In genomic region chr8:43328666-43329065, GRCm38 (mm10) we compare ENCODE assay signal across 36 mouse cellular contexts. TPM values are rescaled to one million over a fixed set of nuclear protein-coding genes. Genes with fewer than 3 reads are reported as not detected.
A peak's percentile ranks its signal among the peaks of the same experiment; 100 is the strongest.
DNase-seq lines count a peak whose midpoint lies in the region; ATAC-seq and TF ChIP-seq lines count a peak whose summit lies in the region.
"Had no signal": no experiment of that assay in that cellular context is flagged by ENCODE, and none has a peak within 500 bp of the region (broad histone marks: within the 10 kb centered on the region; RNA-seq: fewer than 3 reads in every experiment).

No protein-coding gene starts in this region.

- H3K27ac ChIP-seq in midbrain, embryonic 11.5 days (ENCODE audit: low read depth, low read length): no peak overlapping the region
- H3K27ac ChIP-seq in midbrain, embryonic 14.5 days (replicated peaks; ENCODE audit: low read depth, low read length): no peak overlapping the region
- peak overlapping the region; percentile 47; the same call in 1 of the 2 replicates for H3K27ac ChIP-seq in ES-E14 (ENCODE audit: insufficient read depth, low read depth, low read length, poor library complexity, severe bottlenecking)
- H3K27ac ChIP-seq in heart, embryonic 12.5 days (ENCODE audit: poor library complexity, severe bottlenecking): no peak overlapping the region
- H3K27ac ChIP-seq: embryonic facial prominence, embryonic 10.5 days; embryonic facial prominence, embryonic 13.5 days; forebrain, embryonic 10.5 days; forebrain, embryonic 13.5 days; heart, adult 2 months; heart, embryonic 10.5 days; hindbrain, embryonic 10.5 days; hindbrain, embryonic 13.5 days; intestine, embryonic 15.5 days had no signal

- H3K9ac ChIP-seq in midbrain, embryonic 11.5 days (ENCODE audit: low read length): no peak overlapping the region
- H3K9ac ChIP-seq in midbrain, embryonic 14.5 days (replicated peaks; ENCODE audit: low read length): no peak overlapping the region
- peak overlapping the region; percentile 3; the same call in 1 of the 2 replicates for H3K9ac ChIP-seq in ES-E14 (ENCODE audit: insufficient read depth, low read depth, low read length, poor library complexity, severe bottlenecking)
- no peak overlapping the region for H3K9ac ChIP-seq in heart, embryonic 12.5 days
- H3K9ac ChIP-seq: embryonic facial prominence, embryonic 13.5 days; forebrain, embryonic 13.5 days; hindbrain, embryonic 13.5 days; intestine, embryonic 15.5 days had no signal

- no peaks in the 10 kb centered on the region for H3K36me3 ChIP-seq in midbrain, embryonic 11.5 days (ENCODE audit: control insufficient read depth, insufficient read depth, low read length)
- H3K36me3 ChIP-seq in midbrain, embryonic 14.5 days (ENCODE audit: control insufficient read depth, insufficient read depth, low read length): no peaks in the 10 kb centered on the region
- H3K36me3 ChIP-seq in ES-E14 (ENCODE audit: control insufficient read depth, insufficient read depth, low read length, poor library complexity, severe bottlenecking): no peaks in the 10 kb centered on the region
- H3K36me3 ChIP-seq in heart, embryonic 12.5 days: no peaks in the 10 kb centered on the region
- H3K36me3 ChIP-seq: embryonic facial prominence, embryonic 10.5 days; embryonic facial prominence, embryonic 13.5 days; forebrain, embryonic 10.5 days; heart, embryonic 10.5 days; hindbrain, embryonic 10.5 days; hindbrain, embryonic 13.5 days; intestine, embryonic 15.5 days had no signal

- no peaks in the 10 kb centered on the region for H3K4me1 ChIP-seq in midbrain, embryonic 11.5 days (ENCODE audit: control insufficient read depth, insufficient read depth, low read length)
- H3K4me1 ChIP-seq in midbrain, embryonic 14.5 days (ENCODE audit: control insufficient read depth, insufficient read depth, low read length): no peaks in the 10 kb centered on the region
- peaks cover 2 to 5% of the 10 kb centered on the region in 2 experiments for H3K4me1 ChIP-seq in ES-E14 (ENCODE audit: control insufficient read depth in 2 of 2, insufficient read depth in 2 of 2, low read length in 2 of 2, poor library complexity in 1 of 2)
- H3K4me1 ChIP-seq in heart, embryonic 12.5 days (replicated peaks): no peaks in the 10 kb centered on the region
- H3K4me1 ChIP-seq: embryonic facial prominence, embryonic 10.5 days; embryonic facial prominence, embryonic 13.5 days; forebrain, embryonic 10.5 days; forebrain, embryonic 13.5 days; heart, embryonic 10.5 days; hindbrain, embryonic 10.5 days; hindbrain, embryonic 13.5 days; intestine, embryonic 15.5 days had no signal

- peak; percentile 75 for DNase-seq in midbrain, embryonic 11.5 days (ENCODE audit: low spot score, missing footprints)
- DNase-seq in midbrain, embryonic 14.5 days: no peak
- DNase-seq in A20 (ENCODE audit: low read depth, low spot score) (peak; percentile 14), ES-E14 (ENCODE audit: low read depth, low spot score) (peak; percentile 94), ZHBTc4 (ENCODE audit: low read depth, low spot score) (peak; percentile 93)
- no peak for DNase-seq in gastrocnemius, postnatal 10 days
- DNase-seq: adrenal gland, adult 8-10 months; adrenal gland, postnatal 25 days; cerebellum, adult 11-12 months; cerebellum, adult 8-10 months; cerebellum, postnatal 10 days; cerebellum, postnatal 36 days; embryo, embryonic 11 days; gastrocnemius, postnatal 14 days; heart, adult 2 months; heart, postnatal 36 days; kidney, adult 11 months had no signal

- WGBS in midbrain, embryonic 11.5 days: 77% methylated on average over 10 of the region's 10 CpGs
- WGBS in midbrain, embryonic 14.5 days: 79% methylated on average over 10 of the region's 10 CpGs
- WGBS in heart, embryonic 12.5 days: 74% methylated on average over 10 of the region's 10 CpGs

- no peaks in the 10 kb centered on the region for H3K27me3 ChIP-seq in midbrain, embryonic 11.5 days (ENCODE audit: control insufficient read depth, insufficient read depth, low read length)
- no peaks in the 10 kb centered on the region for H3K27me3 ChIP-seq in midbrain, embryonic 14.5 days (ENCODE audit: control insufficient read depth, insufficient read depth, low read length)
- H3K27me3 ChIP-seq in heart, embryonic 12.5 days (replicated peaks): no peaks in the 10 kb centered on the region
- H3K27me3 ChIP-seq: embryonic facial prominence, embryonic 13.5 days; forebrain, embryonic 13.5 days; hindbrain, embryonic 13.5 days; intestine, embryonic 15.5 days had no signal

- no peak overlapping the region for H3K4me2 ChIP-seq in midbrain, embryonic 11.5 days
- H3K4me2 ChIP-seq in midbrain, embryonic 14.5 days (ENCODE audit: low read length): no peak overlapping the region
- no peak overlapping the region for H3K4me2 ChIP-seq in heart, embryonic 12.5 days
- H3K4me2 ChIP-seq: embryonic facial prominence, embryonic 13.5 days; forebrain, embryonic 13.5 days; hindbrain, embryonic 13.5 days; intestine, embryonic 15.5 days had no signal

- in situ Hi-C loops in ES-E14 (cut with MboI; ENCODE audit: low sequenced_read_pairs in 2 of 2, unreplicated experiment in 2 of 2): no loop called here

- no peak overlapping the region for H3K4me3 ChIP-seq in midbrain, embryonic 11.5 days (ENCODE audit: low read depth, low read length)
- H3K4me3 ChIP-seq in midbrain, embryonic 14.5 days (replicated peaks; ENCODE audit: low read depth, low read length): no peak overlapping the region
- H3K4me3 ChIP-seq in ES-E14 (ENCODE audit: insufficient read depth in 1 of 2, low read depth in 1 of 2, low read length in 2 of 2, poor library complexity in 1 of 2, severe bottlenecking in 1 of 2): peak overlapping the region; percentile 3 to 38; a peak in 3 of 4 replicates
- H3K4me3 ChIP-seq in heart, embryonic 12.5 days: no peak overlapping the region
- H3K4me3 ChIP-seq: embryonic facial prominence, embryonic 10.5 days; embryonic facial prominence, embryonic 13.5 days; erythroblast, embryonic 14.5 days; forebrain, embryonic 10.5 days; forebrain, embryonic 13.5 days; heart, adult 2 months; heart, embryonic 10.5 days; hindbrain, embryonic 10.5 days; hindbrain, embryonic 13.5 days; intestine, embryonic 15.5 days had no signal

- ATAC-seq in midbrain, embryonic 11.5 days (ENCODE audit: low FRiP score): no peak
- ATAC-seq in midbrain, embryonic 14.5 days (ENCODE audit: low FRiP score, low TSS enrichment): no peak
- ATAC-seq in heart, embryonic 12.5 days (ENCODE audit: insufficient number of reproducible peaks, low FRiP score): no peak
- ATAC-seq: activated CD4-positive, CD25-positive, alpha-beta regulatory T cell, adult 4 months; forebrain, embryonic 13.5 days; forebrain, embryonic 16.5 days; hindbrain, embryonic 16.5 days; intestine, embryonic 15.5 days had no signal

- H3K9me3 ChIP-seq in midbrain, embryonic 11.5 days (ENCODE audit: control insufficient read depth, low read length): no peaks in the 10 kb centered on the region
- H3K9me3 ChIP-seq in midbrain, embryonic 14.5 days (ENCODE audit: control insufficient read depth, low read length): no peaks in the 10 kb centered on the region
- H3K9me3 ChIP-seq in ES-E14 (ENCODE audit: control insufficient read depth, insufficient read depth, low read depth, low read length): no peaks in the 10 kb centered on the region
- H3K9me3 ChIP-seq in heart, embryonic 12.5 days (replicated peaks): no peaks in the 10 kb centered on the region
- H3K9me3 ChIP-seq: embryonic facial prominence, embryonic 10.5 days; forebrain, embryonic 13.5 days; heart, embryonic 10.5 days; hindbrain, embryonic 10.5 days; intestine, embryonic 15.5 days had no signal

TF ChIP-seq in ES-E14, 5 proteins besides CTCF, POLR2A, EP300 and RAD21:
- peak; percentile 34; the same call in 1 of the 2 replicates for TF ChIP-seq ZC3H11A (IDR thresholded peaks at IDR 0.05; ENCODE audit: borderline replicate concordance, low read depth, low read length)
- TF ChIP-seq MAFK (IDR thresholded peaks at IDR 0.05; ENCODE audit: insufficient read depth, low read depth, low read length): no peak
- no peak for TF ChIP-seq ZNF384 (IDR thresholded peaks at IDR 0.05; ENCODE audit: low read depth, low read length)
- no peak for TF ChIP-seq CHD2 (IDR thresholded peaks at IDR 0.05; ENCODE audit: low read depth, low read length)
- TF ChIP-seq HCFC1 (IDR thresholded peaks at IDR 0.05; ENCODE audit: borderline replicate concordance, insufficient read depth, low read length): no peak

RNA-seq across cellular contexts. Expression of gene Zfp42, which starts 21.9 kb away (rescaled TPM):
- 0.10 and 0.12 TPM in 2 replicates for polyA plus RNA-seq in midbrain, embryonic 11.5 days (2014; fragmentation: Nextera tagmentation; extraction: Ambion mirVana)
- polyA plus RNA-seq in midbrain, embryonic 14.5 days (2014; fragmentation: Nextera tagmentation; extraction: Ambion mirVana): not detected in 2 replicates
- total RNA-seq in ES-E14 (2012; rRNA removed): 412 and 503 TPM in 2 replicates
- not detected in 2 replicates for polyA plus RNA-seq in heart, embryonic 12.5 days (2016; fragmentation: Nextera tagmentation; extraction: Ambion mirVana)
- total RNA-seq in gastrocnemius, postnatal 10 days (2021): not detected
- total RNA-seq: adrenal gland, adult 8-10 months; adrenal gland, postnatal 25 days; gastrocnemius, adult 18-20 months; gastrocnemius, postnatal 14 days; gastrocnemius, postnatal 4 days; heart, adult 2 months; heart, postnatal 36 days had no signal
- polyA plus RNA-seq: activated CD4-positive, CD25-positive, alpha-beta regulatory T cell, adult 4 months; brain, embryonic 14.5 days; cortical plate, adult 2 months; embryonic facial prominence, embryonic 10.5 days; embryonic facial prominence, embryonic 13.5 days; erythroblast, embryonic 14.5 days; forebrain, embryonic 10.5 days; forebrain, embryonic 13.5 days; forebrain, embryonic 16.5 days; heart, adult 2 months; heart, embryonic 10.5 days; heart, embryonic 14.5 days; heart, postnatal 0 days; hindbrain, embryonic 10.5 days; hindbrain, embryonic 13.5 days; hindbrain, embryonic 16.5 days; intestine, embryonic 15.5 days had no signal

Comparison
In these comparisons a context has a peak if more than half of its experiments do, and no peak if none do; other contexts are left out.
1. DNase-seq: peak in midbrain, embryonic 11.5 days (single experiment), A20 (single experiment), ES-E14 (single experiment) and ZHBTc4 (single experiment); none in midbrain, embryonic 14.5 days (single experiment) and gastrocnemius, postnatal 10 days (single experiment).
2. H3K4me3 ChIP-seq: peak in ES-E14 (2 of 2); none in midbrain, embryonic 11.5 days (single experiment), midbrain, embryonic 14.5 days (single experiment) and heart, embryonic 12.5 days (single experiment).